Mouse (Mus musculus): ENCODE measurements around the gene Moap1. TPM values are rescaled to one million over a fixed set of nuclear protein-coding genes. Genes with fewer than 3 reads are reported as not detected.

The Moap1 gene
- not detected for polyA plus RNA-seq (2014; fragmentation: Illumina TruSeq; extraction: RNeasy Lipid Tissue Mini Kit (QIAGEN cat#74804); ENCODE audit: low read depth, low replicate concordance)

GRCm38 (mm10) chr12:102743589-102744574 lies at the start of gene Moap1, which contains the start of gene Tmem251:
TSS of gene Moap1 (minus strand) at chr12:102743661.
TSS of gene Tmem251 (plus strand) at chr12:102743762.

GRCm38 (mm10) chr12:102758403-102758756 lies 14.9 kb upstream of the Moap1 start, which contains the start of gene Gm20604:
TSS of gene Gm20604 (minus strand) at chr12:102758672.

GRCm38 (mm10) chr12:102757689-102758402 lies 14.4 kb upstream of the Moap1 start, which contains the start of the genes Gm28051, Gon7 and Ubr7:
TSS of gene Gm28051 (minus strand) at chr12:102757765.
TSS of gene Gon7 (minus strand) at chr12:102757803.
TSS of gene Ubr7 (plus strand) at chr12:102757967.

GRCm38 (mm10) chr12:102704457-102705198 lies 38.8 kb downstream of the Moap1 start, which contains the start of gene Itpk1:
TSS of gene Itpk1 (minus strand) at chr12:102704930.

Other genes starting within 250 kb of the Moap1 start
- gene Chga, start 188.7 kb downstream of the Moap1 start, polyA plus RNA-seq (2014; fragmentation: Illumina TruSeq; extraction: RNeasy Lipid Tissue Mini Kit (QIAGEN cat#74804); ENCODE audit: low read depth, low replicate concordance), result not detected
- 0.87 TPM for gene Itpk1, start 38.7 kb downstream of the Moap1 start, polyA plus RNA-seq (2014; fragmentation: Illumina TruSeq; extraction: RNeasy Lipid Tissue Mini Kit (QIAGEN cat#74804); ENCODE audit: low read depth, low replicate concordance)
- 4.6 TPM for gene Tmem251, start 101 bp upstream of the Moap1 start, polyA plus RNA-seq (2014; fragmentation: Illumina TruSeq; extraction: RNeasy Lipid Tissue Mini Kit (QIAGEN cat#74804); ENCODE audit: low read depth, low replicate concordance)
- gene Gm28051, start 14.1 kb upstream of the Moap1 start, polyA plus RNA-seq (2014; fragmentation: Illumina TruSeq; extraction: RNeasy Lipid Tissue Mini Kit (QIAGEN cat#74804); ENCODE audit: low read depth, low replicate concordance), result not detected
- gene Gon7, start 14.1 kb upstream of the Moap1 start, polyA plus RNA-seq (2014; fragmentation: Illumina TruSeq; extraction: RNeasy Lipid Tissue Mini Kit (QIAGEN cat#74804); ENCODE audit: low read depth, low replicate concordance), result 7.5 TPM
- gene Ubr7, start 14.3 kb upstream of the Moap1 start, polyA plus RNA-seq (2014; fragmentation: Illumina TruSeq; extraction: RNeasy Lipid Tissue Mini Kit (QIAGEN cat#74804); ENCODE audit: low read depth, low replicate concordance), result 9.9 TPM
- gene Gm20604, start 15.0 kb upstream of the Moap1 start, polyA plus RNA-seq (2014; fragmentation: Illumina TruSeq; extraction: RNeasy Lipid Tissue Mini Kit (QIAGEN cat#74804); ENCODE audit: low read depth, low replicate concordance), result 3.9 TPM
- gene Btbd7, start 134.8 kb upstream of the Moap1 start, polyA plus RNA-seq (2014; fragmentation: Illumina TruSeq; extraction: RNeasy Lipid Tissue Mini Kit (QIAGEN cat#74804); ENCODE audit: low read depth, low replicate concordance), result 10.9 TPM
- gene Cox8c, start 155.7 kb upstream of the Moap1 start, polyA plus RNA-seq (2014; fragmentation: Illumina TruSeq; extraction: RNeasy Lipid Tissue Mini Kit (QIAGEN cat#74804); ENCODE audit: low read depth, low replicate concordance), result not detected
- gene Unc79, start 205.2 kb upstream of the Moap1 start, polyA plus RNA-seq (2014; fragmentation: Illumina TruSeq; extraction: RNeasy Lipid Tissue Mini Kit (QIAGEN cat#74804); ENCODE audit: low read depth, low replicate concordance), result 0.32 TPM